Mouse (Mus musculus): ENCODE results near the gene B3gat3. TPM values are rescaled to one million over a fixed set of nuclear protein-coding genes. Genes with fewer than 3 reads are reported as not detected.
"Not testable (repeated sequence)": the region's sequence is repeated elsewhere in the genome, so short reads cannot be mapped to it uniquely, and the experiment has no call there.

B3gat3 gene
- polyA plus RNA-seq, 1 experiment from 2014 or later: 39.8 TPM

DNA sequence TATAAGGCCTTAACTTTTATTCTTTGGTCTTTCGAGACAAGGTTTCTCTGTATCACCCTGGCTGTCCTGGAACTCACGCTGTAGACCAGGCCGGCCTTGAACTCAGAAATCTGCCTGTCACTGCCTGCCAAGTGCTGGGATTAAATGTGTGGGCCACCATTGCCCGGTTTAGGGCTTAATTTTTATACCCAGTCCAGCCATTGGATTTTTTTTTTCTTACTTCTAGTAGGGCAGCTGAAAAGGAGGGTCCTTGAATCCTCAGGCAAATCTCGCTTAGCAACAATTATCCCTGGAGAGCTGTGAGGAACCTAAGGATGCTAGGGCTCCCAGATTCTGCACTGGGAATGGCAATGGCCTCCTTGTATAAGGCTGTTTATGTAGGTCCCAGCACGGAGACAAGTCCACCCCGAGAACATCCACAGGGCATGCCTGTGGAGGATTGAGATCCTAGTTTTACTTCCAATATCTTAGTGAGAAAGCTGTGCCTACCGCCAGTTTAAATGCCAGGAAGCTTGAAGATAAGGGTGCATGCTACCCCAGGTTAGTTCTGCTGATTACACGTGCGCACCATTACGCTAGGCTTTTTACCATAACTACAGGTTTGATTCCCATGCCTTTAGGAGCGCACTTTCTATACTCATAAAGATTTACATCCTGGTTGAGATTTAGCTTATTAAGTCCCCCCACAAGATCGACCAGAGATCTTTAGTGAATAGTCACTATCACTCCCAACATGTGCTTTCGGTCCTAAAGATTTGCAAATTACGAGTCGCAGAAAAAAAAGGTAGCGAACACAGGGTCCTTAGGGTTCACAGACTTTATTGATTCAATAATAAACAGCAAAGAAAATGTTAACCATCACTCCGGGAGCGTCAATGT lies 32.4 kb upstream of the B3gat3 start:
- no peak for ATAC-seq (ENCODE audit: insufficient read depth, low FRiP score, low read depth)
- no peaks in the 10 kb centered on the region for H3K9me3 ChIP-seq
- H3K4me1 ChIP-seq: peaks cover 6% of the 10 kb centered on the region; the same call in 1 of the 2 replicates
- WGBS: 13% methylated on average over 19 of the region's 19 CpGs
- H3K9ac ChIP-seq: peak overlapping the region; percentile 55; the same call in 1 of the 2 replicates
- H3K27me3 ChIP-seq (replicated peaks): no peaks in the 10 kb centered on the region
- 0 out of 2 replicates have a peak, but pooled peaks cover 4% of the 10 kb centered on the region for H3K36me3 ChIP-seq
- H3K27ac ChIP-seq: peak overlapping the region; percentile 80
- H3K4me2 ChIP-seq: peak overlapping the region; percentile 57
- peak overlapping the region; percentile 59 for H3K4me3 ChIP-seq (replicated peaks)

DNA sequence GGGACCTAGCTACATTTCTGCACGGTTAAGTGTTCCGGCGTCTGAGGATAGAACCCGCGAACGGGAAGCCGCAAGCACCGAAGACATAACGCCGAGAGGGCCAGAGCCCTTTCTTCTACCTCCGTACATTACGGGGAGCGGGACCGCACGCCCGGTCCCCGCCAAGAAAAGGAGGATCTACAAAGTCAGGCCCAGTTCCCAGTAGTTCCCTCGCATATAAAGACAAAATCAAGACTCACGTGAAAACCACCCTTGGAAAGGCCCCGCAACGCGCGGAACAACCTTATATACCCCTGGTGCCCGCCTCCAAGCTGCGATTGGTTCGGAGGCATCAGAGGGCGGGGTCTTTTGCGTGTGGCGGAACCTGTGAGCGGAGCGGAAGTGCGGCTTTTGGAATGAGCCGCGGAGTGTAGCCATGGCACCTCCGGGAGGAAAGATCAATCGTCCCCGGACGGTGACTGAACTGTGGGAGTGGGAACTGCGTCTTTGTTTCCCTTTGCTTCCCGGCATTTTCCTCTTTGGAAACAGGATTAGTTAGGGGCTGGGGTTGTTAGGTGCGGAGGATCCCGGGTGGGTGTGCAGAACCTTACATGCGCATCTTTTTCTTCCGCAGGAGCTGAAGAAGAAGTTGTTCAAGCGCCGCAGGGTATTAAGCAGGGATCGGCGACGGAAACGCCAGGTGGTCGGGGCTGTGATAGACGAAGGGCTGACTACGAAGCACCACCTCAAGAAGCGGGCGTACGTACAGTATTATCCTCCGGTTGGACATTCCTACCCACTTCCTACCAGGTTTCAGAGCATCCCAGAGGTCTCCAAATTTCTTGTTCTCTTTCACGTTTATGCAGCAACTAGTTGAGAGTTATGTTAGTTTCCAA lies 31.4 kb upstream of the B3gat3 start, which contains the start of the genes 1810009A15Rik and Gm49416:
Gene 1810009A15Rik (plus strand): TSS at position 343 of the 875 bp plus-strand sequence.
Gene Gm49416 (plus strand): TSS at position 416 of the 875 bp plus-strand sequence.
- H3K4me1 ChIP-seq: peaks cover 9% of the 10 kb centered on the region
- H3K9me3 ChIP-seq: no peaks in the 10 kb centered on the region
- WGBS: under 1% methylated on average over 58 of the region's 58 CpGs
- ATAC-seq (ENCODE audit: insufficient read depth, low FRiP score, low read depth): peak; percentile 95
- H3K27ac ChIP-seq: peak within 1 kb of the TSS; percentile 85
- peak within 1 kb of the TSS; percentile 57 for H3K4me2 ChIP-seq
- no peaks in the 10 kb centered on the region for H3K27me3 ChIP-seq (replicated peaks)
- H3K9ac ChIP-seq: peak within 1 kb of the TSS; percentile 55; the same call in 1 of the 2 replicates
- peak within 1 kb of the TSS; percentile 59 for H3K4me3 ChIP-seq (replicated peaks)
- 0 out of 2 replicates have a peak, but pooled peaks cover 4% of the 10 kb centered on the region for H3K36me3 ChIP-seq

DNA sequence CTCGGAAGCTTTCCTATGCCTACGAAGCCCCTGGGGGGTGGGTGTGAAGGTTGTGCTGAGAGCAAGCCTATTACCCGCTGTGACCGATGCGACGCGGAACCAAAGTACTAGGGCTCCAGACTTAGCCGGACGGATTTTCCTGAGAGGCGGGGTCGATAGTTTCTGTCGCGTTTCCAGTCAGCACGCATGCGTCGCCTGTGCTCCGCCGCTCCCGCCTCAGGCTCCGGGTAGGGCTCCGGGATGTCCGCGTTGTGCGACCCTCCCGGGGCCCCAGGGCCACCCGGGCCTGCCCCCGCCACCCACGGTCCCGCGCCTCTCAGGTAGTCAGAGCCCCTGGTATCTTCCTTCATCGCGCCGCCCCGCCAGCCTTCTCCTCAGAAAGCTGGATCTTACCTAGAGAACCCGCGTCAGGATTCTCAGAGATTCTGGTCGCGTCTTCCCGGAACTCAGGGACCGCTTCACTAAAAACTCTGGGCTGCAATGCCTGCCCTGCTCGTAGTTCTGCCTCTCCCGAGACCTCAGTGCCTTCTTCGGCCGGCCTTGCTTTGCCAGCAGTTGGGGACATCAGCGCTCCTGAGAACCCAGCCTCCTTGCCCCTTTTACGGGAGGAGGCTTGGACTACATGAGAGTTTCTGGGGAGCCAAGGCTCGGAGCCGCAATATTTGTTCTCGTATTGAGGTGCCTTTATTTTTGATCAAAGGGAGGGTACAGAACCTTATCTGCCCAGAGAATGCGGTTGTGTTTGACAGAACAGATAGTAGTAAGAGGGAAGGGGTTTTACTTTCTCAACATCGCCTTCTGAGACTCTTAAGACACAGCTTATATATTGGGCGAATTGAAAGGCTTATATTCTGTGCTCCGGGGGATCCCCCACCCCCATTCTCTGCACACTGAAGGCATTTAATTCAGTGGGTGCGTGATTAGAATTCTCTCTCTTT lies 27.1 kb upstream of the B3gat3 start, which contains the start of gene Ints5:
Gene Ints5 (plus strand): TSS at position 177 of the 938 bp plus-strand sequence.
- peak; percentile 54 for ATAC-seq (ENCODE audit: insufficient read depth, low FRiP score, low read depth)
- peak within 1 kb of the TSS; percentile 86 for H3K27ac ChIP-seq
- H3K9me3 ChIP-seq: no peaks in the 10 kb centered on the region
- peaks cover 30% of the 10 kb centered on the region for H3K4me1 ChIP-seq
- H3K4me2 ChIP-seq: peak within 1 kb of the TSS; percentile 65
- peak within 1 kb of the TSS; percentile 95 for H3K9ac ChIP-seq
- 2% methylated on average over 54 of the region's 54 CpGs for WGBS
- H3K4me3 ChIP-seq (replicated peaks): peak within 1 kb of the TSS; percentile 90
- H3K27me3 ChIP-seq (replicated peaks): no peaks in the 10 kb centered on the region
- peaks cover 16% of the 10 kb centered on the region for H3K36me3 ChIP-seq

GRCm38 (mm10) chr19:8895397-8895960 lies 24.7 kb upstream of the B3gat3 start:
- Histone ChIP-seq H3K4me2 (no peak overlapping the region), H3K27me3 (replicated peaks) (no peaks in the 10 kb centered on the region), H3K36me3 (peaks cover 15% of the 10 kb centered on the region), H3K4me1 (peaks cover 33% of the 10 kb centered on the region), H3K4me3 (replicated peaks) (no peak overlapping the region), H3K9ac (no peak overlapping the region), H3K27ac (no peak overlapping the region), H3K9me3 (no peaks in the 10 kb centered on the region)
- ATAC-seq (ENCODE audit: insufficient read depth, low FRiP score, low read depth): no peak
- 89% methylated on average over 9 of the region's 9 CpGs for WGBS

GRCm38 (mm10) chr19:8896231-8896630 lies 23.9 kb upstream of the B3gat3 start:
- H3K9ac ChIP-seq; H3K27ac ChIP-seq; H3K27me3 ChIP-seq (replicated peaks); H3K4me2 ChIP-seq; ATAC-seq (ENCODE audit: insufficient read depth, low FRiP score, low read depth); H3K4me3 ChIP-seq (replicated peaks); H3K9me3 ChIP-seq: not testable (repeated sequence)
- Histone ChIP-seq H3K36me3 (peaks cover 13% of the 10 kb centered on the region), H3K4me1 (peaks cover 33% of the 10 kb centered on the region)
- 83% methylated on average over 5 of the region's 5 CpGs for whole genome bisulfite sequencing

GRCm38 (mm10) chr19:8897211-8897864 lies 22.8 kb upstream of the B3gat3 start:
- Histone ChIP-seq H3K4me3 (replicated peaks) (peak overlapping the region; percentile 66), H3K9ac (peak overlapping the region; percentile 55), H3K4me2 (peak overlapping the region; percentile 60), H3K4me1 (peaks cover 33% of the 10 kb centered on the region), H3K36me3 (peaks cover 17% of the 10 kb centered on the region), H3K27ac (peak overlapping the region; percentile 91)
- H3K9me3 ChIP-seq; H3K27me3 ChIP-seq (replicated peaks): not testable (repeated sequence)
- ATAC-seq (ENCODE audit: insufficient read depth, low FRiP score, low read depth): peak; percentile 28
- WGBS: 22% methylated on average over 21 of the region's 21 CpGs

DNA sequence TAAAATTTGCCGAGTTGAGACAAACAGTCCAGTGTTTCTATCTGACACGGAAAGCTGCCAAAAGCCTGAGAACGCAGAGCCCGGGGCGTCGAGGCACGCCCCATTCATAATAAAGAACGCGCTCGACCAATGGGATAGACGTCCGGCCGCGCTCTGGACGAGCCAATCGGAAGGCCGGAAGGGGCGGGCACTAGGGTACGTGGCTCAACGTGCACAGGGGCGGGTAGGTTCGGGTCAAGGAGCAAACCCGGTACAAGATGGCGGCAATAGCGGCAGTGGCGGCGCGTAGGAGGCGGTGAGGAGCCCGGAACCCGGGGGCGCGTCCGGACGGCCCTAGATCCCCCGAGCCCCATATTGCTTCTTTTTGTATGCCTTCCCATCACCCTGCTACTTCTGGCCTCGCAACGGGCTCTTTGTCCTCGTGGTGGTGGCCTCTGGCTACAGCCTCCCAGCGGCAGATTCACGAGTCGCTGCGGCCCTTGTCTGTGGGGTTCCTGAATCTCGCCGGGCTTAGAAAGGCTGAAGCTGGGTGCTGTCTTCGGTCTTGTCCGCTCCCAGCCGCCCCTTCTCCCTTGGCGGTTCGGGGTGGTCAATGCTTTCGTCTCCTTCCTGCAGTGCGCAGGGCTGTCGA lies 22.2 kb upstream of the B3gat3 start, which contains the start of gene Ganab:
Gene Ganab (plus strand): TSS at position 207 of the 631 bp plus-strand sequence.
- H3K4me2 ChIP-seq: peak within 1 kb of the TSS; percentile 69

GRCm38 (mm10) chr19:8898576-8898975 lies 21.6 kb upstream of the B3gat3 start:
- H3K4me1 ChIP-seq: peaks cover 32% of the 10 kb centered on the region
- peak overlapping the region; percentile 84 for H3K9ac ChIP-seq
- H3K4me3 ChIP-seq (replicated peaks): peak overlapping the region; percentile 66
- peaks cover 25% of the 10 kb centered on the region for H3K36me3 ChIP-seq
- H3K27ac ChIP-seq: peak overlapping the region; percentile 92
- H3K27me3 ChIP-seq (replicated peaks): no peaks in the 10 kb centered on the region
- 3% methylated on average over 13 of the region's 13 CpGs for WGBS
- no peak for ATAC-seq (ENCODE audit: insufficient read depth, low FRiP score, low read depth)
- H3K4me2 ChIP-seq: peak overlapping the region; percentile 69
- no peaks in the 10 kb centered on the region for H3K9me3 ChIP-seq

More for the DNA sequence above, 22.2 kb upstream of the B3gat3 start, which contains the start of gene Ganab:
- peak within 1 kb of the TSS; percentile 66 for H3K4me3 ChIP-seq (replicated peaks)
- peak within 1 kb of the TSS; percentile 84 for H3K9ac ChIP-seq
- peak within 1 kb of the TSS; percentile 92 for H3K27ac ChIP-seq
- under 1% methylated on average over 53 of the region's 53 CpGs for WGBS
- H3K27me3 ChIP-seq (replicated peaks): no peaks in the 10 kb centered on the region
- no peaks in the 10 kb centered on the region for H3K9me3 ChIP-seq
- H3K36me3 ChIP-seq: peaks cover 21% of the 10 kb centered on the region
- ATAC-seq (ENCODE audit: insufficient read depth, low FRiP score, low read depth): peak; percentile 99
- H3K4me1 ChIP-seq: peaks cover 33% of the 10 kb centered on the region

DNA sequence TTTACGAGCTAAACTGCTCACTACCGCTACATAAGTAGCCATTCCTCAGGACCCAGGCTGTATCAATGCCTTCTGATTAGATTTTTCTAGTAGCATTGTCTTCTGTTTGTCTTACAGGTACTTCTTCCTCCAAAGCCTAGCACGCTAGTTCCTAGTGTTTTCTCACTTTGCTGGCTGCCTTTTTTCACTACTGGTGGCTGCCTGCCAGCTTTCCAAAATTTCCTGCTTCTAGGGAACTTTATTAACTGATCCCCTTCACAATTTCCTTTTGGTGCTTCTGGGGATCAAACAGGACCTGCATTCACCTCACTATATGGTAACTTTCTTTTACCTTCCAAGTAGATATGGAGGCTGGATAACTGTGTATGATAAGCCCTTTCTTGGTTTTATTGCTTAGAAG lies 21.1 kb upstream of the B3gat3 start:
- H3K9ac ChIP-seq: peak overlapping the region; percentile 35
- WGBS: 26% methylated on average over 3 of the region's 3 CpGs
- H3K27me3 ChIP-seq (replicated peaks): no peaks in the 10 kb centered on the region
- H3K4me3 ChIP-seq (replicated peaks): peak overlapping the region; percentile 66
- no peak overlapping the region for H3K27ac ChIP-seq
- peaks cover 27% of the 10 kb centered on the region for H3K4me1 ChIP-seq
- peaks cover 29% of the 10 kb centered on the region for H3K36me3 ChIP-seq
- peak overlapping the region; percentile 69 for H3K4me2 ChIP-seq
- no peaks in the 10 kb centered on the region for H3K9me3 ChIP-seq
- no peak for ATAC-seq (ENCODE audit: insufficient read depth, low FRiP score, low read depth)

DNA sequence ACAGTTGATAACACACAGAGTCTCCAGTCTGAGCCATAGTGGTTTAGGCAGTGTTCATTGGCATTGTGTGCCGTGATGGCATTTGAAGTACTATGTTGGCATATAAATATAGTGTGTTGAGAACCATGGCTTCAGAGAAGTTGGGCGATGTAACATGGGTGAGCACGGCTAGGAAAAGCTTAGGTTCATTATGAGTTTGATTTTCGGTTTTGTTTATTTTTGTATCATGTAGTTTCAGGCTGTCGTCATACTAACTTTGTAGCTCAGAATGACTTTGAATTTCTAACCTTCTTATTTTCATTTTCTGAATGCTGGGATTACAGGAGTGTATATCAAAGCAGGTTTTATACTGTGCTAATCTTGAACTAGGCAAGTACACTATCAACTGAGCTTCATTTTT lies 16.8 kb upstream of the B3gat3 start:
- 92% methylated on average over 5 of the region's 5 CpGs for WGBS
- H3K4me1 ChIP-seq: peaks cover 8% of the 10 kb centered on the region
- H3K27ac ChIP-seq: no peak overlapping the region
- no peak for ATAC-seq (ENCODE audit: insufficient read depth, low FRiP score, low read depth)
- H3K9me3 ChIP-seq: no peaks in the 10 kb centered on the region
- H3K9ac ChIP-seq: no peak overlapping the region
- no peaks in the 10 kb centered on the region for H3K27me3 ChIP-seq (replicated peaks)
- H3K4me3 ChIP-seq (replicated peaks): no peak overlapping the region
- H3K4me2 ChIP-seq: no peak overlapping the region
- peaks cover 45% of the 10 kb centered on the region for H3K36me3 ChIP-seq

Measured in stomach, embryonic 15.5 days (tissue).